Mouse (Mus musculus): ENCODE data around the gene Oaz1. TPM values are rescaled to one million over a fixed set of nuclear protein-coding genes. Genes with fewer than 3 reads are reported as not detected.
"Not testable (repeated sequence)": the region's sequence is repeated elsewhere in the genome, so short reads cannot be mapped to it uniquely, and the experiment has no call there.

Gene Oaz1
- polyA plus RNA-seq, 1 experiment from 2014 or later = 1,885 TPM

GRCm38 (mm10) chr10:80827063-80827869 is 810 bp downstream of the Oaz1 start:
- ATAC-seq (ENCODE audit: insufficient number of reproducible peaks, low FRiP score, low TSS enrichment, low read depth) = no peak
- peak overlapping the region; percentile 97 for H3K9ac ChIP-seq
- H3K27me3 ChIP-seq = no peaks in the 10 kb centered on the region
- H3K27ac ChIP-seq (replicated peaks) = peak overlapping the region; percentile 91
- 5% methylated on average over 28 of the region's 29 CpGs for WGBS
- no peaks in the 10 kb centered on the region for H3K9me3 ChIP-seq (replicated peaks)
- peaks cover 37% of the 10 kb centered on the region for H3K4me1 ChIP-seq
- H3K4me2 ChIP-seq (replicated peaks) = peak overlapping the region; percentile 93
- peak overlapping the region; percentile 71 for H3K4me3 ChIP-seq (replicated peaks)
- H3K36me3 ChIP-seq = peaks cover 18% of the 10 kb centered on the region

- H3K9me3 ChIP-seq (replicated peaks) = no peaks in the 10 kb centered on the region
- ATAC-seq (ENCODE audit: insufficient number of reproducible peaks, low FRiP score, low TSS enrichment, low read depth) = no peak
- H3K36me3 ChIP-seq = peaks cover 18% of the 10 kb centered on the region
- H3K9ac ChIP-seq = peak overlapping the region; percentile 97
- peak overlapping the region; percentile 71 for H3K4me3 ChIP-seq (replicated peaks)
- H3K4me1 ChIP-seq = peaks cover 37% of the 10 kb centered on the region
- H3K27me3 ChIP-seq = no peaks in the 10 kb centered on the region
- 68% methylated on average over 10 of the region's 10 CpGs for WGBS
- H3K4me2 ChIP-seq (replicated peaks) = peak overlapping the region; percentile 93
- H3K27ac ChIP-seq (replicated peaks) = no peak overlapping the region
Measured at GRCm38 (mm10) chr10:80827870-80828420, 1.5 kb downstream of the Oaz1 start.

- not testable (repeated sequence) for H3K9me3 ChIP-seq (replicated peaks); H3K27ac ChIP-seq (replicated peaks); H3K27me3 ChIP-seq; ATAC-seq (ENCODE audit: insufficient number of reproducible peaks, low FRiP score, low TSS enrichment, low read depth); H3K9ac ChIP-seq
- Histone ChIP-seq H3K4me2 (replicated peaks) (peak overlapping the region; percentile 93; the same call in 1 of the 2 replicates), H3K4me1 (peaks cover 37% of the 10 kb centered on the region), H3K36me3 (peaks cover 18% of the 10 kb centered on the region), H3K4me3 (replicated peaks) (0 out of 2 replicates have a peak overlapping the region, but pooled peaks have one; percentile 71)
- WGBS = 87% methylated on average over 9 of the region's 9 CpGs
Measured at GRCm38 (mm10) chr10:80828587-80828986, 2.1 kb downstream of the Oaz1 start.

- no peak overlapping the region for H3K4me3 ChIP-seq (replicated peaks)
- ATAC-seq (ENCODE audit: insufficient number of reproducible peaks, low FRiP score, low TSS enrichment, low read depth) = no peak
- peaks cover 37% of the 10 kb centered on the region for H3K4me1 ChIP-seq
- 74% methylated on average over 1 of the region's 1 CpGs for WGBS
- H3K9ac ChIP-seq = no peak overlapping the region
- H3K27me3 ChIP-seq = peaks cover 13% of the 10 kb centered on the region
- H3K36me3 ChIP-seq = peaks cover 19% of the 10 kb centered on the region
- no peak overlapping the region for H3K4me2 ChIP-seq (replicated peaks)
- no peak overlapping the region for H3K27ac ChIP-seq (replicated peaks)
- H3K9me3 ChIP-seq (replicated peaks) = no peaks in the 10 kb centered on the region
Measured at GRCm38 (mm10) chr10:80829359-80830278, 3.2 kb downstream of the Oaz1 start.

GRCm38 (mm10) chr10:80831136-80831535 is 4.7 kb downstream of the Oaz1 start:
- Histone ChIP-seq H3K27ac (replicated peaks) (no peak overlapping the region; the same call in 1 of the 2 replicates), H3K4me3 (replicated peaks) (no peak overlapping the region), H3K9ac (no peak overlapping the region), H3K27me3 (peaks cover 28% of the 10 kb centered on the region), H3K36me3 (peaks cover 22% of the 10 kb centered on the region), H3K9me3 (replicated peaks) (no peaks in the 10 kb centered on the region), H3K4me2 (replicated peaks) (no peak overlapping the region), H3K4me1 (peaks cover 37% of the 10 kb centered on the region)
- 4% methylated on average over 9 of the region's 9 CpGs for WGBS
- no peak for ATAC-seq (ENCODE audit: insufficient number of reproducible peaks, low FRiP score, low TSS enrichment, low read depth)

GRCm38 (mm10) chr10:80832818-80833217 is 6.4 kb downstream of the Oaz1 start:
- H3K9ac ChIP-seq = no peak overlapping the region
- peaks cover 22% of the 10 kb centered on the region for H3K36me3 ChIP-seq
- no peak overlapping the region for H3K4me3 ChIP-seq (replicated peaks)
- WGBS = 58% methylated on average over 7 of the region's 7 CpGs
- H3K4me1 ChIP-seq = peaks cover 42% of the 10 kb centered on the region
- no peaks in the 10 kb centered on the region for H3K9me3 ChIP-seq (replicated peaks)
- peaks cover 28% of the 10 kb centered on the region for H3K27me3 ChIP-seq
- no peak overlapping the region for H3K4me2 ChIP-seq (replicated peaks)
- ATAC-seq (ENCODE audit: insufficient number of reproducible peaks, low FRiP score, low TSS enrichment, low read depth) = no peak
- no peak overlapping the region for H3K27ac ChIP-seq (replicated peaks)

GRCm38 (mm10) chr10:80835617-80836016 is 9.2 kb downstream of the Oaz1 start:
- ATAC-seq (ENCODE audit: insufficient number of reproducible peaks, low FRiP score, low TSS enrichment, low read depth) = no peak
- Histone ChIP-seq H3K27me3 (peaks cover 28% of the 10 kb centered on the region), H3K4me2 (replicated peaks) (no peak overlapping the region), H3K4me3 (replicated peaks) (no peak overlapping the region), H3K9ac (no peak overlapping the region), H3K27ac (replicated peaks) (no peak overlapping the region), H3K36me3 (0 out of 2 replicates have a peak, but pooled peaks cover 6% of the 10 kb centered on the region), H3K9me3 (replicated peaks) (no peaks in the 10 kb centered on the region), H3K4me1 (peaks cover 19% of the 10 kb centered on the region)
- 66% methylated on average over 30 of the region's 30 CpGs for WGBS

- H3K4me1 ChIP-seq = 0 out of 2 replicates have a peak, but pooled peaks cover 9% of the 10 kb centered on the region
- no peak overlapping the region for H3K27ac ChIP-seq (replicated peaks)
- ATAC-seq (ENCODE audit: insufficient number of reproducible peaks, low FRiP score, low TSS enrichment, low read depth) = no peak
- no peak overlapping the region for H3K4me2 ChIP-seq (replicated peaks)
- H3K36me3 ChIP-seq = 0 out of 2 replicates have a peak, but pooled peaks cover 4% of the 10 kb centered on the region
- no peak overlapping the region for H3K9ac ChIP-seq
- H3K4me3 ChIP-seq (replicated peaks) = no peak overlapping the region
- H3K27me3 ChIP-seq = peaks cover 31% of the 10 kb centered on the region
- 32% methylated on average over 7 of the region's 7 CpGs for WGBS
- H3K9me3 ChIP-seq (replicated peaks) = no peaks in the 10 kb centered on the region
Measured at GRCm38 (mm10) chr10:80836949-80837379, 10.5 kb downstream of the Oaz1 start.

- 20% methylated on average over 2 of the region's 2 CpGs for WGBS
- no peak for ATAC-seq (ENCODE audit: insufficient number of reproducible peaks, low FRiP score, low TSS enrichment, low read depth)
- H3K36me3 ChIP-seq = 0 out of 2 replicates have a peak, but pooled peaks cover 4% of the 10 kb centered on the region
- H3K4me2 ChIP-seq (replicated peaks) = no peak overlapping the region
- H3K4me1 ChIP-seq = 0 out of 2 replicates have a peak, but pooled peaks cover 9% of the 10 kb centered on the region
- H3K9me3 ChIP-seq (replicated peaks) = no peaks in the 10 kb centered on the region
- no peak overlapping the region for H3K9ac ChIP-seq
- no peak overlapping the region for H3K27ac ChIP-seq (replicated peaks)
- peaks cover 40% of the 10 kb centered on the region for H3K27me3 ChIP-seq
- no peak overlapping the region for H3K4me3 ChIP-seq (replicated peaks)
Measured at GRCm38 (mm10) chr10:80837827-80838226, 11.4 kb downstream of the Oaz1 start.

GRCm38 (mm10) chr10:80838346-80838912 is 12.0 kb downstream of the Oaz1 start:
- H3K27me3 ChIP-seq = peaks cover 44% of the 10 kb centered on the region
- H3K36me3 ChIP-seq = 0 out of 2 replicates have a peak, but pooled peaks cover 4% of the 10 kb centered on the region
- ATAC-seq (ENCODE audit: insufficient number of reproducible peaks, low FRiP score, low TSS enrichment, low read depth) = no peak

More at GRCm38 (mm10) chr10:80838346-80838912, 12.0 kb downstream of the Oaz1 start:
- Histone ChIP-seq H3K27ac (replicated peaks) (no peak overlapping the region), H3K4me2 (replicated peaks) (no peak overlapping the region), H3K9ac (no peak overlapping the region), H3K9me3 (replicated peaks) (no peaks in the 10 kb centered on the region), H3K4me1 (peaks cover 11% of the 10 kb centered on the region), H3K4me3 (replicated peaks) (no peak overlapping the region)
- WGBS = 56% methylated on average over 2 of the region's 2 CpGs

All from embryonic facial prominence, embryonic 15.5 days (tissue).